Mouse (Mus musculus) forebrain, postnatal 0 days (tissue): ENCODE results near the gene Men1. TPM values are rescaled to one million over a fixed set of nuclear protein-coding genes. Genes with fewer than 3 reads are reported as not detected.
A peak's percentile ranks its signal among the peaks of the same experiment; 100 is the strongest.

Source experiments
- ATAC-seq: fragments of 200-750 bp; cut with Nextera tagmentation; 2 replicates; pipeline ENCODE4 v1.8.0; 2017; ENCODE audit warnings: mild to moderate bottlenecking, moderate library complexity
- DNase-seq: peaks from one replicate; pipeline ENCODE4 v3.0.0-alpha.2; 2015
- H3K27ac ChIP-seq: fragments of 300-500 bp; sonication (generic); 2 replicates; pipeline ENCODE4 v1.5.1; 2014; ENCODE audit warnings: low read depth, mild to moderate bottlenecking, antibody characterized with exemption, low read length, moderate library complexity, mixed read lengths
- H3K27me3 ChIP-seq: fragments of 300-500 bp; sonication (generic); 2 replicates; pipeline ENCODE4 v1.6.1; 2014; ENCODE audit warnings: mild to moderate bottlenecking, low read length, mixed read lengths; ENCODE audit not compliant: insufficient read depth
- H3K36me3 ChIP-seq: fragments of 300-500 bp; sonication (generic); 2 replicates; pipeline ENCODE4 v1.6.1; 2014; ENCODE audit warnings: mild to moderate bottlenecking, moderate library complexity; ENCODE audit not compliant: insufficient read depth
- H3K4me1 ChIP-seq: fragments of 300-500 bp; sonication (generic); 2 replicates; pipeline ENCODE4 v1.6.1; 2014; ENCODE audit warnings: antibody characterized with exemption; ENCODE audit not compliant: insufficient read depth
- H3K4me2 ChIP-seq: fragments of 300-500 bp; sonication (generic); 2 replicates; pipeline ENCODE4 v1.6.1; 2014; ENCODE audit warnings: low read depth, mild to moderate bottlenecking, moderate library complexity
- H3K4me3 ChIP-seq: fragments of 300-500 bp; sonication (generic); 2 replicates; pipeline ENCODE4 v1.5.1; 2014; ENCODE audit warnings: low read depth, low read length, mixed read lengths
- H3K9ac ChIP-seq: fragments of 300-500 bp; sonication (generic); 2 replicates; pipeline ENCODE4 v1.6.1; 2014; ENCODE audit warnings: mild to moderate bottlenecking
- H3K9me3 ChIP-seq: fragments of 300-500 bp; sonication (generic); 2 replicates; pipeline ENCODE4 v1.6.1; 2016; ENCODE audit warnings: low read length
- CTCF ChIP-seq: sonication (generic); IDR thresholded peaks from 2 replicates; pipeline ENCODE4 v1.5.1; 2016; ENCODE audit warnings: antibody characterized with exemption, control low read depth, low read depth
- WGBS: fragments of 180-500 bp; shearing (Covaris S2); extraction: QIAGEN DNeasy Blood & Tissue Kit; methylation state at CpG from one replicate; pipeline ENCODE4 v1.1.7; 2014; 5-methylcytosine and 5-hydroxymethylcytosine counted together
- polyA plus RNA-seq: library from polyadenylated mRNA; unstranded; fragments of >200 nt; fragmentation: Nextera tagmentation; extraction: Ambion mirVana; gene quantifications from 2 replicates; pipeline ENCODE4 v1.2.1, GENCODE M21; 2015
- total RNA-seq: library from RNA; depleted of rRNA; stranded (reverse); fragments of >200 nt; gene quantifications from 2 replicates; pipeline ENCODE4 v1.2.3, GENCODE M21; 2014

Men1 gene
- total and polyA plus RNA-seq, 2 experiments from 2014 or later: 60.5 to 60.9 TPM

GRCm38 (mm10) chr19:6351431-6352106 lies 16.8 kb downstream of the Men1 start:
- Histone ChIP-seq H3K4me1 (no peaks in the 10 kb centered on the region), H3K9ac (no peak overlapping the region), H3K4me2 (no peak overlapping the region), H3K4me3 (no peak overlapping the region), H3K9me3 (no peaks in the 10 kb centered on the region), H3K36me3 (peaks cover 48% of the 10 kb centered on the region), H3K27me3 (no peaks in the 10 kb centered on the region), H3K27ac (no peak overlapping the region)
- TF ChIP-seq CTCF: no peak
- ATAC-seq: no peak
- no peak for DNase-seq
- 60% methylated on average over 14 of the region's 14 CpGs for WGBS

GRCm38 (mm10) chr19:6352107-6352505 lies 17.3 kb downstream of the Men1 start:
- TF ChIP-seq CTCF: no peak
- DNase-seq: no peak
- Histone ChIP-seq H3K4me3 (no peak overlapping the region), H3K36me3 (peaks cover 43% of the 10 kb centered on the region), H3K4me2 (no peak overlapping the region), H3K9me3 (no peaks in the 10 kb centered on the region), H3K27me3 (no peaks in the 10 kb centered on the region), H3K9ac (no peak overlapping the region), H3K27ac (no peak overlapping the region), H3K4me1 (no peaks in the 10 kb centered on the region)
- no peak for ATAC-seq
- WGBS: 92% methylated on average over 2 of the region's 2 CpGs

- no peak overlapping the region for H3K4me2 ChIP-seq
- DNase-seq: no peak
- H3K4me3 ChIP-seq: no peak overlapping the region
- no peaks in the 10 kb centered on the region for H3K27me3 ChIP-seq
- TF ChIP-seq CTCF: no peak
- no peak overlapping the region for H3K27ac ChIP-seq
- WGBS: 77% methylated on average over 7 of the region's 7 CpGs
- H3K4me1 ChIP-seq: no peaks in the 10 kb centered on the region
- H3K9me3 ChIP-seq: no peaks in the 10 kb centered on the region
- peaks cover 32% of the 10 kb centered on the region; the same call in 1 of the 2 replicates for H3K36me3 ChIP-seq
- H3K9ac ChIP-seq: no peak overlapping the region
- no peak for ATAC-seq
These were observed 19.3 kb downstream of the Men1 start for GRCm38 (mm10) chr19:6354030-6354429.

GRCm38 (mm10) chr19:6361291-6361690 lies 26.5 kb downstream of the Men1 start:
- no peak overlapping the region for H3K9ac ChIP-seq
- no peaks in the 10 kb centered on the region for H3K27me3 ChIP-seq
- ATAC-seq (no peak), DNase-seq (no peak)
- no peak overlapping the region for H3K4me3 ChIP-seq
- peaks cover 4% of the 10 kb centered on the region for H3K4me1 ChIP-seq
- 93% methylated on average over 3 of the region's 3 CpGs for WGBS
- peaks cover 7% of the 10 kb centered on the region for H3K36me3 ChIP-seq
- no peaks in the 10 kb centered on the region for H3K9me3 ChIP-seq
- no peak for TF ChIP-seq CTCF
- H3K4me2 ChIP-seq: no peak overlapping the region
- no peak overlapping the region for H3K27ac ChIP-seq

- Histone ChIP-seq H3K9ac (peak overlapping the region; percentile 31; the same call in 1 of the 2 replicates), H3K4me1 (peaks cover 4% of the 10 kb centered on the region), H3K9me3 (no peaks in the 10 kb centered on the region), H3K4me2 (peak overlapping the region; percentile 52), H3K4me3 (peak overlapping the region; percentile 79), H3K27ac (peak overlapping the region; percentile 51), H3K27me3 (no peaks in the 10 kb centered on the region), H3K36me3 (peaks cover 25% of the 10 kb centered on the region)
- WGBS: under 1% methylated on average over 11 of the region's 11 CpGs
- no peak for TF ChIP-seq CTCF
- no peak for ATAC-seq
- DNase-seq: no peak
These were observed 28.3 kb downstream of the Men1 start for GRCm38 (mm10) chr19:6363091-6363410.

- Histone ChIP-seq H3K4me1 (peaks cover 4% of the 10 kb centered on the region), H3K9me3 (no peaks in the 10 kb centered on the region), H3K27ac (peak within 1 kb of the TSS; percentile 99), H3K4me2 (peak within 1 kb of the TSS; percentile 65), H3K36me3 (peaks cover 31% of the 10 kb centered on the region), H3K9ac (peak within 1 kb of the TSS; percentile 96), H3K27me3 (no peaks in the 10 kb centered on the region), H3K4me3 (peak within 1 kb of the TSS; percentile 79)
- ATAC-seq (peak; percentile 97), DNase-seq (peak; percentile 100)
- TF ChIP-seq CTCF: peak; percentile 11; the same call in 1 of the 2 replicates
- 1% methylated on average over 83 of the region's 85 CpGs for WGBS
These were observed 28.8 kb downstream of the Men1 start, which contains the start of gene Sf1 for GRCm38 (mm10) chr19:6363411-6364240. Gene Sf1 (plus strand): TSS chr19:6363690.

- Histone ChIP-seq H3K4me1 (peaks cover 4% of the 10 kb centered on the region), H3K4me3 (peak overlapping the region; percentile 79), H3K9me3 (no peaks in the 10 kb centered on the region), H3K36me3 (peaks cover 36% of the 10 kb centered on the region), H3K9ac (peak overlapping the region; percentile 96), H3K27me3 (no peaks in the 10 kb centered on the region), H3K4me2 (peak overlapping the region; percentile 65), H3K27ac (peak overlapping the region; percentile 99)
- ATAC-seq: no peak
- DNase-seq: peak; percentile 97
- TF ChIP-seq CTCF: no peak
- under 1% methylated on average over 54 of the region's 55 CpGs for WGBS
These were observed 29.5 kb downstream of the Men1 start for GRCm38 (mm10) chr19:6364317-6364725.
